Mouse (Mus musculus) frontal cortex, postnatal 10 days (tissue): ENCODE data around the gene Tstd2.

ENCODE experiments used
- DNase-seq, 2 experiments: peaks; one replicate each; pipeline ENCODE4 v3.0.0; 2022; ENCODE audit warnings: low spot score in 2 of 2, mixed read lengths in 1 of 2

Tstd2 gene

GRCm38 (mm10) chr4:46119514-46120094 lies 18.9 kb downstream of the Tstd2 start:
- DNase-seq, result no peak

- no peak for DNase-seq
Measured at GRCm38 (mm10) chr4:46117536-46117935, 21.0 kb downstream of the Tstd2 start.

GRCm38 (mm10) chr4:46116544-46117175 lies 21.8 kb downstream of the Tstd2 start:
- no peak for DNase-seq

GRCm38 (mm10) chr4:46115308-46115707 lies 23.2 kb downstream of the Tstd2 start:
- no peak for DNase-seq

- no peak for DNase-seq
Measured at GRCm38 (mm10) chr4:46111361-46111760, 27.1 kb downstream of the Tstd2 start.

- DNase-seq, result no peak
Measured at GRCm38 (mm10) chr4:46110084-46110483, 28.4 kb downstream of the Tstd2 start.

GRCm38 (mm10) chr4:46102078-46102769 lies 36.3 kb downstream of the Tstd2 start:
- DNase-seq, result no peak

GRCm38 (mm10) chr4:46101211-46101711 lies 37.2 kb downstream of the Tstd2 start:
- no peak for DNase-seq

GRCm38 (mm10) chr4:46100539-46100938 lies 38.0 kb downstream of the Tstd2 start:
- DNase-seq, result no peak

- no peak for DNase-seq
Measured at GRCm38 (mm10) chr4:46099132-46099531, 39.4 kb downstream of the Tstd2 start.

GRCm38 (mm10) chr4:46097591-46097990 lies 40.9 kb downstream of the Tstd2 start:
- no peak for DNase-seq

- DNase-seq, result no peak
Measured at GRCm38 (mm10) chr4:46096546-46096945, 41.9 kb downstream of the Tstd2 start.

GRCm38 (mm10) chr4:46095826-46096159 lies 42.7 kb downstream of the Tstd2 start:
- DNase-seq, result no peak

GRCm38 (mm10) chr4:46094916-46095825 lies 43.3 kb downstream of the Tstd2 start:
- DNase-seq, result no peak

- DNase-seq, result no peak
Measured at GRCm38 (mm10) chr4:46092429-46093076, 45.9 kb downstream of the Tstd2 start.

GRCm38 (mm10) chr4:46089524-46090125 lies 48.9 kb downstream of the Tstd2 start:
- no peak for DNase-seq

- peak; percentile 62 to 74 for DNase-seq
Measured at GRCm38 (mm10) chr4:46087852-46088251, 50.6 kb downstream of the Tstd2 start.

GRCm38 (mm10) chr4:46087427-46087771 lies 51.1 kb downstream of the Tstd2 start:
- peak; percentile 27 to 58 for DNase-seq

- peak; percentile 30 to 64 for DNase-seq
Measured at GRCm38 (mm10) chr4:46086718-46087426, 51.6 kb downstream of the Tstd2 start.

GRCm38 (mm10) chr4:46085223-46085811 lies 53.2 kb downstream of the Tstd2 start:
- DNase-seq, result no peak
